Mouse (Mus musculus) neural tube, embryonic 10.5 days (tissue): ENCODE measurements around the gene Defb6.

ENCODE experiments used
- DNase-seq: peaks from one replicate; pipeline ENCODE4 v3.0.0-alpha.2; 2017; ENCODE audit warnings: low spot score; ENCODE audit errors: extremely low spot score

Defb6 gene

DNA sequence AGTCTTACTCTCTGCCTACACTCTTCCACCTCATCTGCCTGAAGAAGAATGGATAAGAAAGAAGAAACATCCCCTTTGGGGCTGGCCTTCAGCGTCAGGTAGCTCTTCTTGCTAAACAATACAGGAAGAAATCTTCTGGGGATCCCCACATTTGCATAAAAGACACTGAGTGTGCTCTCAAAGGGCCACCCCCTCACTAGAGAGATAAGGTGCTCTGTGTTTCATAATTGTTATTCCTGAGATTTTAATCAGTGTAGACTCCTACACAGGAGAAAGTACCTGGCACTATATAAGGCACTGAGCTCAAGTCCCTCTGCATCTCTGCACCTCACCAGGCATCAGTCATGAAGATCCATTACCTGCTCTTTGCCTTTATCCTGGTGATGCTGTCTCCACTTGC is at the start of gene Defb6:
Gene Defb6 (plus strand): TSS at position 318 of the 400 bp plus-strand sequence.
- DNase-seq, result no peak

DNA sequence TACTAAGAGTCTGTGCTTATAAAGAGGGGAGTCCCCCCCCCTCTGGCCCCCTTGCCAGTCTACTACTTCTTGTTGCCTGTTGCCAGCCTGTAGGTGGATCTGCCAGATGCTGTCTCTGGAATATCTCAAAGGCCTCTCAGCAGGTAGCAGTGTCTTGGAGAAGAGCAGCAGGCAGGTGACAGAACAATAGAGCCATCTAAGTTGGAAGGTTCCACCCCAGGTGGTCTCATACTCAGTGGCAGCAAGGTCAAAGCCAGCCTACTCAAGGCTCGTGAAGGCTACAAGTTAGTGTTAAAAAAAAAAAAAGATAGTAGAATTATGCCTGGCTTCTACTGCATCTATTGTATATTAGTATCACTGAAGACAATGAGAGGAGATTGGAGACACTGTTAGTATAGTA is 12.8 kb downstream of the Defb6 start:
- no peak for DNase-seq

- DNase-seq, result no peak
Observed at GRCm38 (mm10) chr8:19239616-19240015, 14.3 kb downstream of the Defb6 start, which contains the start of gene Defb46. TSS of gene Defb46 (plus strand) at chr8:19239916.

DNA sequence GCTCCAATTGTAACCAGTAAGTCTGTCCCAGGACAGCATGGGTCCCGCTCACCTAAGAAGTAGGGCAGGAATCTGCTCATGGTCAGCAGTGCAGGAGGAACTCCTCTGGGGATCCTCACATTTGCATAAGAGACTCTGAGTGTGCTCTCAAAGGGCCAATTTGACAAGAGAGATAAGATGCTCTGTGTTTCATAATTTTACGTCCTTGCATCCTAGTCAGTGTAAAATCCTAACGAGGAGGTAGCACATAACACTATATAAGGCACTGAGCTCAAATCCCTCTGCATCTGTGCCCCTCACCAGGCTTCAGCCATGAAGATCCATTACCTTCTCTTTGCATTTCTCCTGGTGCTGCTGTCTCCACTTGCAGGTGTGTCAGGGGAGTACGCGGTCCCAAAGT is 22.0 kb downstream of the Defb6 start, which contains the start of gene Defb5:
Gene Defb5 (plus strand): TSS at position 301 of the 400 bp plus-strand sequence.
- no peak for DNase-seq

DNA sequence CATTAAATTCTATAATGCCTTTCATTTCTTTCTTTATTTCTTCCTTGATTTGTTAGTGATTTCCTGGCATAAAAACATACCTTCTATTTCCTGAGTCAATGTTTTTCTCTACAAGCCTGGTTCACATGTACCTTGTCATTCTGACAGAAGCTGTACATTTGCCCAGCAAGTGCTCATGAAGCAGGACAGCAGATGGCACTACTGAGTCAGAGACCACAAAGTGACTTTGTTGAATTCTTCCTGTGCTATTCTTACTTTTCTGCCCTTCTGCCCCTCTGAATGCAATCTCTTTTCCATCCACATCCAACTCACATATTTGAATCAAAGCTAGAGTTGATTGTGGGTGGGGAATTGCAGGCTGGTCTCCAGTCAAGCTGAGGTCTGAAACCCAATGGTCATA is 32.9 kb downstream of the Defb6 start:
- no peak for DNase-seq

DNA sequence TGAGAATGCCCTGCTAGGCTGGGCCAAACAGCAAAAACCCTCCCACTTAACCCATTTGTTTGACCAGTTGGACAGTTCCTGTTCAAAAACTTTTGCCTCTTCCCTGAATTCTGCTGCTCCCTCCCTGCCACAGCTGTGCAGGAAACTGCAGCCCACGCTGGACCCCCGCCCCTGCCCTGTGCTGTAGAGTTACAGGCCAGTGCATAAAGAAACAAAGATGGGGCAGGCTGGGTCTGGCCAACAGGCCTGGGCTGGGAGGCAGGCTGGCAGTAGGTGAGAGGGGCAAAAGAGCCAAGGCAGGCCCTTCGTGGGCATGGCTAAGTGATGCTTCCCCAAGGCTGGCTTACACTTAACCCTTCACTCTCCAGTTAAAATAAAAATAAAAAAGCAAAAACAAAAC is 34.4 kb downstream of the Defb6 start:
- DNase-seq, result no peak
